Mouse (Mus musculus): ENCODE data around the gene Ccdc106. TPM values are rescaled to one million over a fixed set of nuclear protein-coding genes. Genes with fewer than 3 reads are reported as not detected.

Ccdc106 gene
- polyA plus RNA-seq (2015; fragmentation: Nextera tagmentation; extraction: Ambion mirVana) = 13.6 and 14.6 TPM in 2 replicates

GRCm38 (mm10) chr7:5020000-5020681 lies at the start of gene Ccdc106, which contains the start of gene Zfp865:
Gene Ccdc106, plus strand, starts transcription at chr7:5020553.
Gene Zfp865, plus strand, starts transcription at chr7:5020376.
- under 1% methylated on average over 45 of the region's 49 CpGs for WGBS
- peak; percentile 91 for ATAC-seq (ENCODE audit: low FRiP score, low TSS enrichment)
- peaks cover 3% of the 10 kb centered on the region; the same call in 1 of the 2 replicates for H3K4me1 ChIP-seq (replicated peaks; ENCODE audit: control insufficient read depth, insufficient read depth)
- peak within 1 kb of the TSS; percentile 91 for H3K4me3 ChIP-seq (ENCODE audit: low read depth, low read length)
- H3K27me3 ChIP-seq (ENCODE audit: control insufficient read depth, insufficient read depth, low read length) = no peaks in the 10 kb centered on the region
- H3K27ac ChIP-seq (replicated peaks) = peak within 1 kb of the TSS; percentile 97
- DNase-seq (ENCODE audit: low spot score) = peak; percentile 99
- peak within 1 kb of the TSS; percentile 98 for H3K9ac ChIP-seq (ENCODE audit: low read length)
- H3K9me3 ChIP-seq (ENCODE audit: control insufficient read depth, low read length) = no peaks in the 10 kb centered on the region
- peak within 1 kb of the TSS; percentile 74 for H3K4me2 ChIP-seq (replicated peaks; ENCODE audit: low read depth)
- H3K36me3 ChIP-seq (ENCODE audit: control insufficient read depth, insufficient read depth, low read length) = peaks cover 5% of the 10 kb centered on the region
- TF ChIP-seq CTCF (IDR thresholded peaks at IDR 0.05; ENCODE audit: low read depth) (peak; percentile 14; the same call in 1 of the 2 replicates), EP300 (optimal IDR thresholded peaks at IDR 0.05) (no peak)

DNA sequence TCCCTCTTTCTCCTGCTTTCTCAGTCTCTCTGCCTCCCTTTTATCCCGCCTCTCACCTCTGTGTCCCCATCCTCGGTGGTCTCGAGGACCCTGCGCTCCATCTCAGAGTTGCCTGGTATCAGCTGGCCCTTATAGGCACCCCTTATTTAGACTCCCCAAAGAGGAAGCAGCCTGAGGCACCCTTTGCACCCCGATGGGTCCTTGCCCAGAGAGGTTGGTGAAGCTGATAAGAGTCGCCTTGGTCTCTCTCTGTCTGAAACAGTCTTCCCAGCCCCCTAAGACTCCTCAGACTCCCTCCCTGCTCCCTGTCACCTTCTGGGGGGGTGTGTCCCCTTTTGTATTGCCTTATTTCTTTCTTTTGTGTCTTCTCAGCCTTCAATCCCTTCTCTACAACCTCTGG lies 49.3 kb upstream of the Ccdc106 start, which contains the start of gene Sbk3:
Gene Sbk3, minus strand, starts transcription at position 101 of the 400 bp plus-strand sequence.
- TF ChIP-seq CTCF (IDR thresholded peaks at IDR 0.05; ENCODE audit: low read depth) = no peak
- TF ChIP-seq EP300 (optimal IDR thresholded peaks at IDR 0.05) = no peak
- DNase-seq (ENCODE audit: low spot score) = no peak
- no peak within 1 kb of the TSS for H3K4me3 ChIP-seq (ENCODE audit: low read depth, low read length)
- no peaks in the 10 kb centered on the region for H3K36me3 ChIP-seq (ENCODE audit: control insufficient read depth, insufficient read depth, low read length)
- no peaks in the 10 kb centered on the region for H3K9me3 ChIP-seq (ENCODE audit: control insufficient read depth, low read length)
- no peak within 1 kb of the TSS for H3K27ac ChIP-seq (replicated peaks)
- WGBS = 38% methylated on average over 6 of the region's 6 CpGs
- no peaks in the 10 kb centered on the region for H3K4me1 ChIP-seq (replicated peaks; ENCODE audit: control insufficient read depth, insufficient read depth)
- H3K9ac ChIP-seq (ENCODE audit: low read length) = no peak within 1 kb of the TSS
- H3K27me3 ChIP-seq (ENCODE audit: control insufficient read depth, insufficient read depth, low read length) = no peaks in the 10 kb centered on the region
- H3K4me2 ChIP-seq (replicated peaks; ENCODE audit: low read depth) = no peak within 1 kb of the TSS
- no peak for ATAC-seq (ENCODE audit: low FRiP score, low TSS enrichment)

GRCm38 (mm10) chr7:4971710-4972109 lies 48.6 kb upstream of the Ccdc106 start:
- WGBS = 25% methylated on average over 7 of the region's 7 CpGs
- Histone ChIP-seq H3K9ac (ENCODE audit: low read length) (no peak overlapping the region), H3K4me3 (ENCODE audit: low read depth, low read length) (no peak overlapping the region), H3K4me2 (replicated peaks; ENCODE audit: low read depth) (no peak overlapping the region), H3K4me1 (replicated peaks; ENCODE audit: control insufficient read depth, insufficient read depth) (no peaks in the 10 kb centered on the region), H3K27ac (replicated peaks) (no peak overlapping the region), H3K9me3 (ENCODE audit: control insufficient read depth, low read length) (no peaks in the 10 kb centered on the region), H3K36me3 (ENCODE audit: control insufficient read depth, insufficient read depth, low read length) (no peaks in the 10 kb centered on the region), H3K27me3 (ENCODE audit: control insufficient read depth, insufficient read depth, low read length) (no peaks in the 10 kb centered on the region)
- ATAC-seq (ENCODE audit: low FRiP score, low TSS enrichment) (no peak), DNase-seq (ENCODE audit: low spot score) (no peak)
- no peak for TF ChIP-seq CTCF (IDR thresholded peaks at IDR 0.05; ENCODE audit: low read depth)

- peak; percentile 65; the same call in 1 of the 2 replicates for ATAC-seq (ENCODE audit: low FRiP score, low TSS enrichment)
- peak; percentile 32 for DNase-seq (ENCODE audit: low spot score)
- TF ChIP-seq CTCF (IDR thresholded peaks at IDR 0.05; ENCODE audit: low read depth) (no peak), EP300 (optimal IDR thresholded peaks at IDR 0.05) (no peak)
- no peak overlapping the region for H3K27ac ChIP-seq (replicated peaks)
- H3K36me3 ChIP-seq (ENCODE audit: control insufficient read depth, insufficient read depth, low read length) = no peaks in the 10 kb centered on the region
- H3K9ac ChIP-seq (ENCODE audit: low read length) = no peak overlapping the region
- no peaks in the 10 kb centered on the region for H3K4me1 ChIP-seq (replicated peaks; ENCODE audit: control insufficient read depth, insufficient read depth)
- H3K9me3 ChIP-seq (ENCODE audit: control insufficient read depth, low read length) = no peaks in the 10 kb centered on the region
- no peak overlapping the region for H3K4me2 ChIP-seq (replicated peaks; ENCODE audit: low read depth)
- no peaks in the 10 kb centered on the region for H3K27me3 ChIP-seq (ENCODE audit: control insufficient read depth, insufficient read depth, low read length)
- WGBS = 63% methylated on average over 18 of the region's 18 CpGs
- H3K4me3 ChIP-seq (ENCODE audit: low read depth, low read length) = no peak overlapping the region
Measured at GRCm38 (mm10) chr7:4972321-4973047, 47.9 kb upstream of the Ccdc106 start.

DNA sequence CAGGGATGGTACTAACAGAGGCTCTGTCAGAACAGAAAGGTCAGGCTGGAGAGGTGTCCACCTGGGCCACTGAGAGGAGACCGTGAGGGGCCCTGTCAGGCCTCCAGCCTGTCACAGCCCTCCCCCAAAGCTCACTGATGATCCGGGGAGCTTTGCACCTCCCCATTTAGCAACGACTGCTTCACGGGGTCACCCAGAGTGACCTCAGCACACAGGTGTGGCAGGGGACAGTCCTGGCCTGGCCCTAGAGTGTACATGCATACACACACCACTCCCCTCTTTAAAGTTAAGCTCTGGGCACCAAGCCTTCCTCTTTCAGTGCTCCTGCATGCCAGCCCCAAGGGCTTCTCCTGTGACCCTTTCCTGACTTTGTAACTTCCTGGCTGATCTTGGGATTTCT lies 44.9 kb upstream of the Ccdc106 start:
- WGBS = 47% methylated on average over 4 of the region's 4 CpGs

More for the DNA sequence above, 44.9 kb upstream of the Ccdc106 start:
- DNase-seq (ENCODE audit: low spot score) = no peak
- H3K4me3 ChIP-seq (ENCODE audit: low read depth, low read length) = no peak overlapping the region
- no peaks in the 10 kb centered on the region for H3K4me1 ChIP-seq (replicated peaks; ENCODE audit: control insufficient read depth, insufficient read depth)
- H3K27me3 ChIP-seq (ENCODE audit: control insufficient read depth, insufficient read depth, low read length) = no peaks in the 10 kb centered on the region
- no peak overlapping the region for H3K27ac ChIP-seq (replicated peaks)
- TF ChIP-seq CTCF (IDR thresholded peaks at IDR 0.05; ENCODE audit: low read depth) (no peak), EP300 (optimal IDR thresholded peaks at IDR 0.05) (no peak)
- no peaks in the 10 kb centered on the region for H3K36me3 ChIP-seq (ENCODE audit: control insufficient read depth, insufficient read depth, low read length)
- H3K9ac ChIP-seq (ENCODE audit: low read length) = no peak overlapping the region
- H3K9me3 ChIP-seq (ENCODE audit: control insufficient read depth, low read length) = no peaks in the 10 kb centered on the region
- H3K4me2 ChIP-seq (replicated peaks; ENCODE audit: low read depth) = no peak overlapping the region
- 0 out of 2 replicates have a peak, but pooled peaks have one; percentile 46 for ATAC-seq (ENCODE audit: low FRiP score, low TSS enrichment)
